Mouse (Mus musculus): Measurements from ENCODE around the gene Wfdc1.

GRCm38 (mm10) chr8:119661892-119662291, 4.3 kb upstream of the Wfdc1 start:
- TF ChIP-seq POLR2A (IDR thresholded peaks at IDR 0.05; ENCODE audit: low read depth, low read length) (no peak), CTCF (IDR thresholded peaks at IDR 0.05; ENCODE audit: borderline replicate concordance, insufficient read depth, low read length) (no peak)

Data from embryonic fibroblast, embryonic 13.5 days (primary cell).